Mouse (Mus musculus) testis, adult 2 months (tissue): ENCODE data around the gene Pcdh17. TPM values are rescaled to one million over a fixed set of nuclear protein-coding genes. Genes with fewer than 3 reads are reported as not detected.

Source experiments
- H3K27ac ChIP-seq: fragments of 200-500 bp; 2 replicates; pipeline ENCODE4 v1.5.1; 2012; ENCODE audit warnings: low read depth, low read length; ENCODE audit not compliant: control insufficient read depth, insufficient read depth
- H3K27me3 ChIP-seq: fragments of 200-500 bp; 2 replicates; pipeline ENCODE4 v1.6.1; 2012; ENCODE audit warnings: mild to moderate bottlenecking, low read length, moderate library complexity; ENCODE audit not compliant: control insufficient read depth, insufficient read depth
- H3K36me3 ChIP-seq: fragments of 200-500 bp; 2 replicates; pipeline ENCODE4 v1.6.1; 2012; ENCODE audit warnings: mild to moderate bottlenecking, low read length; ENCODE audit not compliant: control insufficient read depth, insufficient read depth
- H3K4me1 ChIP-seq: fragments of 200-500 bp; 2 replicates; pipeline ENCODE4 v1.6.1; 2012; ENCODE audit warnings: low read length; ENCODE audit not compliant: control insufficient read depth, insufficient read depth
- H3K4me3 ChIP-seq: fragments of 200-500 bp; 2 replicates; pipeline ENCODE4 v1.5.1; 2012; ENCODE audit warnings: low read depth, mild to moderate bottlenecking, low read length, moderate library complexity, mixed read lengths; ENCODE audit not compliant: control insufficient read depth
- CTCF ChIP-seq: fragments of 200-500 bp; IDR thresholded peaks from 2 replicates; pipeline ENCODE4 v1.5.1; 2012; ENCODE audit warnings: low read depth, mild to moderate bottlenecking, inconsistent platforms, low read length, moderate library complexity; ENCODE audit not compliant: control insufficient read depth, insufficient read depth, insufficient replicate concordance
- POLR2A ChIP-seq: fragments of 200-500 bp; IDR thresholded peaks from 2 replicates; pipeline ENCODE4 v1.6.1; 2012; ENCODE audit warnings: low read depth, mild to moderate bottlenecking, inconsistent platforms, low read length, moderate library complexity; ENCODE audit not compliant: control insufficient read depth
- polyA plus RNA-seq: library from polyadenylated mRNA; depleted of rRNA; stranded (reverse); fragments of >200 nt; gene quantifications from 2 replicates; pipeline ENCODE4 v1.2.3, GENCODE M21; 2012; rRNA removed

Pcdh17 gene
- polyA plus RNA-seq: 1.7 and 1.8 TPM in 2 replicates

DNA sequence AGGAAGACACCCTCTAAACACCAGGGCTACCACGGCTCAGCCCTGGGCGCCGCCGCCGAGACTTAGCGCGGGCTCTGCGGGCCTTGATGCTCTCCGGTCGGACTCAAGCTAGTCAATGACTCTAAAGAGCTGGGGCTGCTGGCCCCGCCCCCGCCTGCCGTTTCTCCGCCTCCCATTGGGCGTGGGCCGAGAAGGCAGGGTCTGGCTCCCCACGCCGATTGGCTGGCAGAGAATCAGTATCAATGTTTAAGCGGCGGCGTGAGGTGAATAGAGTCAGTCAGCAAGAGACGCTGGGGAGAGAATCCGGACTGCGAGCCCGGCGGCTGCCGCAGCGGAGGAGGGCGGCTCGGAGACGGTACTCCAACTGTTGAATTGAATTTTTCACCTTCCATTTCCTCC, at the start of gene Pcdh17:
Gene Pcdh17, plus strand, starts transcription at position 276 of the 399 bp plus-strand sequence.
- peak; percentile 49 for TF ChIP-seq POLR2A
- TF ChIP-seq CTCF: no peak
- no peaks in the 10 kb centered on the region for H3K36me3 ChIP-seq
- H3K27ac ChIP-seq: 0 out of 2 replicates have a peak within 1 kb of the TSS, but pooled peaks have one; percentile 21
- no peaks in the 10 kb centered on the region for H3K27me3 ChIP-seq
- peaks cover 23% of the 10 kb centered on the region for H3K4me1 ChIP-seq
- peak within 1 kb of the TSS; percentile 83 for H3K4me3 ChIP-seq

DNA sequence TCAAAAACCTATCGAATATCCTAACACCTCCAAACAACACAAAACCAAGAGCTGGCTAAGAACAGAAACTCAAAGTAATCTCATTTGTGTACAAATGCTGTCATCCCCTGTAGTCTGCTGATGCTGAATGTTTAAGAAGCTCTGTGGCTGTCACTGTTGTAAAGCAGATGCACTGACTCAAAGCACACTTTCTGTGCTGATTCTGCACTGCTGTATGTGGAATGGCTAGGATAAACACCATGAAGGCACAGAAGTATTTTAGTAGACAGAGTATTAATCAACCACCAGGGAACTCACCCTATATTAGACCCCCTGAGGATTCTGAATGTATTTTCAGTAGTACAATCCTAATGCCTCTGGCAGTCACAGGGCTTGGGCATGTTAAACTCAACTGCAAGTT, 46.2 kb upstream of the Pcdh17 start:
- no peak overlapping the region for H3K27ac ChIP-seq
- TF ChIP-seq CTCF: no peak
- TF ChIP-seq POLR2A: no peak

DNA sequence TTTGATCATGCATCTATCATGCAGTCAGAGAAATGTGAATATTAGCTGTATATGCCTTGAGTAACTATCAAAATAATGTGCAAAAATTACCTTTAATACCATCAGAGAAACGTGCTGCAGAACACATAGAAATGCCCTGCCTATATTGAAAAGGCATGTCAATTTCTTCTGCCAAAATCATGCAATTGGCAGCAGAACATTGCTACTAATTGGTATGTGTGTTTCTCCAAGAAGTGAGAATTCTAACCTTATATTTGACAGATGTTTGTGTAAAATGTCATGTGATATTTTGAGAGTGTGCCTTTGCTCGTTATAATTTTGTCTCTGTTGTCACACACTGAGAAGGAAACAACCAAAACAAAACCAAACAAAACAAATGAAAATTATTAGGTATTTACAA, 18.6 kb upstream of the Pcdh17 start:
- Histone ChIP-seq H3K4me3 (no peak overlapping the region), H3K27ac (no peak overlapping the region), H3K4me1 (no peaks in the 10 kb centered on the region), H3K27me3 (no peaks in the 10 kb centered on the region), H3K36me3 (no peaks in the 10 kb centered on the region)
- TF ChIP-seq CTCF (no peak), POLR2A (no peak)

More for the DNA sequence above, 46.2 kb upstream of the Pcdh17 start:
- Histone ChIP-seq H3K36me3 (no peaks in the 10 kb centered on the region), H3K4me1 (no peaks in the 10 kb centered on the region), H3K27me3 (no peaks in the 10 kb centered on the region), H3K4me3 (no peak overlapping the region)

DNA sequence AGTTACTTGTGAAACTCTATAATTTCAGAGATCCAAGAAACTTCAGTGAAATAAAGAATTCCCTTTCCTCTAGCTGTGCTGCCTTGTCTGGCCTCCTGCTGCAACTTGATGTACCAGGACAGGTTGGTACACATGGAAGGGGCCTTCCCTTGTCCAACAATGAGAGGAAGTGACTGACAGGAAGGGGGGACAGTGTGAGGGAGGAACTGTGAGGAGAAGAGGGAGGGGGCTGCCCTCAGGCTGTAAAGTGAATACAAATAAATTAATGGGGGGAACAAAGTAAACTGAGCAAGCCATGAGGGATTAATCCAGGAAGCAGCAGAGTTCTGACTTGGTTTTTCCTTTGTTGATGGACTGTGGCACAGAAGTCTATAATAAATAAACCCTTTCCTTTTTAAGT, 16.7 kb upstream of the Pcdh17 start:
- TF ChIP-seq CTCF (no peak), POLR2A (no peak)
- no peaks in the 10 kb centered on the region for H3K27me3 ChIP-seq
- H3K36me3 ChIP-seq: no peaks in the 10 kb centered on the region
- no peak overlapping the region for H3K27ac ChIP-seq
- no peaks in the 10 kb centered on the region for H3K4me1 ChIP-seq
- H3K4me3 ChIP-seq: no peak overlapping the region

DNA sequence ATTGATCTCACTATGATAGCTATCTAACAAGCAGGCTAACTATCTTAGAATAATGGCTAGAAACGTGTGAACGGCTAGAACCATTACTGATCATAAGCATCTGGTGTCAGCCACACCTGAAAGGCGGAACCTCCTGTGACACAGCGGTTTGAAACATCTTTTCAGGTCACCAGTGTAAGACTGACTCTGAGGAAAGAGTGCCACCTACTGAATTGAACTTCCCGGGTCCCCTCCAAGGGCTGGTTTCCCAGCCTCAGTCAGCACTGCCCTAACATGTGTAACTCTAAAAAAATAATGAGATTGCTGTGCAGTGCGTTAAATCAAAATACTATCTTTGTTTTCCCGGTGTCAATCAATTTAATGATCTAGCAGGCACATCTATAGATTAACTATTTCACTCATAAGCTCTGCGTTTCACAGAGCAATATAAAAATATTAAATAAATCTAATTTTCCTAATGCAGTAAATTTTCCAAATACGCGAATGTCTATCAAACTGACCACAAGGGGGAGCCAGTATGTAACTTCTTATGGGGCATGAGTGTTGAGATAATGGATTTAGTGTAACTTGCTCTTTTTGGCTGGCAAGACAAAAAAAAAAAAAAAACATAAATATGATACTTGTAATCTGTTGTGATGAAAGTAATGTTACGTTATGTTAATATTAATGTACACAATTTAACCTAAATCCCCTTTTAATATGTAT, 5.1 kb upstream of the Pcdh17 start:
- Histone ChIP-seq H3K4me3 (no peak overlapping the region), H3K36me3 (no peaks in the 10 kb centered on the region), H3K4me1 (peaks cover 4% of the 10 kb centered on the region), H3K27ac (no peak overlapping the region), H3K27me3 (no peaks in the 10 kb centered on the region)
- no peak for TF ChIP-seq POLR2A
- no peak for TF ChIP-seq CTCF

DNA sequence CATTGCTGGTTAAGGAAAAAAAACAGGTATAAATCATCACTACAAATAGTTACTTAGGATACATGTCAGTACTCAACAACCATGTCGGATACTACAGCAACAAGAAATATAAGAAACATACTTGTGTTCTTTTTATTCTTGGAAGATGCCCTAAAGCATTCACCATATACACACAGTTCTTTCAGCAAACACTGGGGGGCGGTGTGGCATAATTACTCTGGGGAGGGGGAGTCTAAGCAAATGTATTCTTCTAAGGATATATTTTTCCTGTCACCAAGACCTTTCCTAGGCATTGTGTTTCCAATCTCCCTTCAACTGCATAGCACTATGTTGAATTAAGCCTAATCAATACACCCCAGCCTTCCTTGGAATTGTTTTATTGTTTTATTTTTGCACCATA, 2.5 kb upstream of the Pcdh17 start:
- H3K4me1 ChIP-seq: peaks cover 7% of the 10 kb centered on the region

DNA sequence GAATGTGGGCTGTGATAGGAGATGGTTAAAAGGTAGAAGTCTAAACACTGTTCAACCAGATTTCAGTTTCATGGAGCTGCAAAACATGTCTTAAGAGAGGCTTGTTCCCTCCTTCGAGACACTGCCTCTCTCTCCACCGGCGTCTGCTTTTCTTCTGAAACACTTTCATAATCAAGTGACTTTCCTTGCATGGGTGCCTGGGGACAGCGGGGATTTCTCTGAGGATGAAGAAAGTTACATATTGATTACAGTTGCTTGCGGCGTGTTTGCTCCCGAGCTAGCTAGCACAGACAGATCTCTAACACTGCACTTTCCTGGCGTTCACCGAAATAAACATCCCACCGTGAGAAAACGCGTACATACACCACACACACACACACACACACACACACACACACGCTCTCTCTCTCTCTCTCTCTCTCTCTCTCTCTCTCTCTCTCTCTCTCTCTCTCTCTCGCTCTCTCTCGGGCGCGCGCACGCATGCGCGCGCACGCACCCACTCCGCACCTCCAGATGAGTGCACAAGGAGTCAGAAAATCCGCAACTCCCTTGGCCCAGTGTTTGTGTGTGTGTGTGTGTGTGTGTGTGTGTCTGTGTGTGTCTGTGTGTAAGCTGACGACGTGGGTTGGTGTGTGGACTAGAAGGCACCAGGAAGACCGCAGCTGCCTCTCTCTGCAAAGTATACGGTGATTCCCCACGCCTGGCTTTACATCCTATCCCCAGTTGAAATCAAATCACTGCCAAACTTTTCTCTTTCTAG, 655 bp upstream of the Pcdh17 start:
- H3K27ac ChIP-seq: no peak overlapping the region
- no peaks in the 10 kb centered on the region for H3K27me3 ChIP-seq
- peak overlapping the region; percentile 83 for H3K4me3 ChIP-seq
- H3K4me1 ChIP-seq: peaks cover 19% of the 10 kb centered on the region
- TF ChIP-seq CTCF (no peak), POLR2A (no peak)
- no peaks in the 10 kb centered on the region for H3K36me3 ChIP-seq

More for the DNA sequence above, 2.5 kb upstream of the Pcdh17 start:
- no peaks in the 10 kb centered on the region for H3K36me3 ChIP-seq
- H3K4me3 ChIP-seq: no peak overlapping the region
- H3K27ac ChIP-seq: no peak overlapping the region
- no peaks in the 10 kb centered on the region for H3K27me3 ChIP-seq
- TF ChIP-seq POLR2A (no peak), CTCF (no peak)
